Mouse (Mus musculus): ENCODE data around the gene Qars.

The Qars gene

DNA sequence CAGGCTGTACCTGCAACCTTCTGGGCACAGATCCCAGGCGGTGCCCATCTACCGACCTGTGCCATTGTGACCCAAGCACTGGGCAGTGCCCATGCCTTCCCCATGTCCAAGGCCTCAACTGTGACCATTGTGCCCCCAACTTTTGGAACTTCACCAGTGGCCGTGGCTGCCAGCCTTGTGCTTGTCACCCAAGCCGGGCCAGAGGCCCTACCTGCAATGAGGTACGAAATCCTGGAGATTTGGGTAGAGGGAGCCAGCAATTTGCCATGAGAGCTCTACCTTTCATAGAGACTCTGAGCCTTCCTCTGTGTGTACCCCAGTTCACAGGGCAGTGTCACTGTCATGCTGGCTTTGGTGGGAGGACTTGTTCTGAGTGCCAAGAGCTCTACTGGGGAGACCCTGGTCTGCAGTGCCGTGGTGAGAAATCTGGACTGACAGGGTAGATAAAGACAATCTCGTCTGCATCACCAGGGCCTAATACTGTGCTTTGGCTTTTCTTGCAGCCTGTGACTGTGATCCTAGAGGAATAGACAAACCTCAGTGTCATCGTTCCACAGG, 20.5 kb upstream of the Qars start:
- in situ Hi-C loops (cut with MseI, MboI), result no loop called here

DNA sequence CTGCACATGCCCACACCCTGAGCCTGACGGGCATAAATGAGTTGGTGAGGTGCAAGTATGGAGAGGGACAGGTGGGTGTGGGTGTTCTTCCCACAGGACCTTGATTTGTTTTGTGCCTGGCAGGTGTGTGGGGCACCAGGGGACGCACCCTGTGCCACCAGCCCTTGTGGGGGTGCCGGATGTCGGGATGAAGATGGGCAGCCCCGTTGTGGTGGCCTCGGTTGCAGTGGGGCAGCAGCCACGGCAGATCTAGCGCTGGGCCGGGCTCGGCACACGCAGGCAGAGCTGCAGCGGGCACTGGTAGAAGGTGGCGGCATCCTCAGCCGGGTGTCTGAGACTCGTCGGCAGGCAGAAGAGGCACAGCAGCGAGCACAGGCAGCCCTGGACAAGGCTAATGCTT, 19.1 kb upstream of the Qars start:
- in situ Hi-C loops (cut with MseI, MboI), result no loop called here

DNA sequence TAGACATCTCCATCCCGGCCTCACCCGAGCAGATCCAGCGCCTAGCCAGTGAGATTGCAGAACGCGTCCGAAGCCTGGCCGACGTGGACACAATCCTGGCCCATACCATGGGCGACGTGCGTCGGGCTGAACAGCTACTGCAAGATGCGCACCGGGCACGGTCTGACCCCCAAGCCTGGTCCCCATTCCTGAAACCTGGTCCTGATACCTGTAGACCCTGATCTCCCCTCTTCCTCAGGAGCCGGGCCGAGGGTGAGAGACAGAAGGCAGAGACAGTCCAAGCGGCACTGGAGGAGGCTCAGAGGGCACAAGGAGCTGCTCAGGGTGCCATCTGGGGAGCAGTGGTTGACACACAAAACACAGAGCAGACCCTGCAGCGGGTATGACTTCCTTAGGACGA, 18.3 kb upstream of the Qars start:
- in situ Hi-C loops (cut with MseI, MboI), result no loop called here

DNA sequence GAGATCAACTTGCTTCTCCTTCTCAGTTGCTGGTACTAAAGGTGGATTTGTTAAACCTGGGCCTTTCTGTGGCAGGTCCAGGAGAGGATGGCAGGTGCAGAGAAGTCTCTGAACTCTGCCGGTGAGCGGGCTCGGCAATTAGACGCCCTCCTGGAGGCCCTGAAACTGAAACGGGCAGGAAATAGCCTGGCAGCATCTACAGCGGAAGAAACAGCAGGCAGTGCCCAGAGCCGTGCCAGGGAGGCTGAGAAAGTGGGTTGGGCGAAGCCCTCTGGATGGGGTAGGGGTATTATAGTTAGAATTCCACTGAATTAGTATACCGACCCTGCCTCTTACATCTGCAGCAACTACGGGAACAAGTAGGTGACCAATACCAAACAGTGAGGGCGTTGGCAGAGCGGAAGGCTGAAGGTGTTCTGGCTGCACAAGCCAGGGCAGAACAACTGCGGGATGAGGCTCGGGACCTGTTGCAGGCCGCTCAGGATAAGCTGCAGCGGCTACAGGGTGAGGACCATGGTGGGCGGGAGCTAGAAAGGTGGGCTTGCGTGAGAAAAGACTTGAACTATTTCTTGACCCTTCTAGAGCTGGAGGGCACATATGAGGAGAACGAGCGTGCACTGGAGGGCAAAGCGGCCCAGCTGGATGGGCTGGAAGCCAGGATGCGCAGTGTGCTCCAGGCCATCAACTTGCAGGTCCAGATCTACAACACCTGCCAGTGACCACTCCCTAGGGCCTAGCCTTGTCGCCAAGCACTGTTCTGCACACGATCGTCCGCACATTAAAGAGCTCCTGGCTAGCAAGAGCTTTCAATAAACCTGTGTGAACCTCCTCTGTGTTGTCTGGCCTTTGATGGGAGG, 17.6 kb upstream of the Qars start:
- in situ Hi-C loops (cut with MseI, MboI), result no loop called here

DNA sequence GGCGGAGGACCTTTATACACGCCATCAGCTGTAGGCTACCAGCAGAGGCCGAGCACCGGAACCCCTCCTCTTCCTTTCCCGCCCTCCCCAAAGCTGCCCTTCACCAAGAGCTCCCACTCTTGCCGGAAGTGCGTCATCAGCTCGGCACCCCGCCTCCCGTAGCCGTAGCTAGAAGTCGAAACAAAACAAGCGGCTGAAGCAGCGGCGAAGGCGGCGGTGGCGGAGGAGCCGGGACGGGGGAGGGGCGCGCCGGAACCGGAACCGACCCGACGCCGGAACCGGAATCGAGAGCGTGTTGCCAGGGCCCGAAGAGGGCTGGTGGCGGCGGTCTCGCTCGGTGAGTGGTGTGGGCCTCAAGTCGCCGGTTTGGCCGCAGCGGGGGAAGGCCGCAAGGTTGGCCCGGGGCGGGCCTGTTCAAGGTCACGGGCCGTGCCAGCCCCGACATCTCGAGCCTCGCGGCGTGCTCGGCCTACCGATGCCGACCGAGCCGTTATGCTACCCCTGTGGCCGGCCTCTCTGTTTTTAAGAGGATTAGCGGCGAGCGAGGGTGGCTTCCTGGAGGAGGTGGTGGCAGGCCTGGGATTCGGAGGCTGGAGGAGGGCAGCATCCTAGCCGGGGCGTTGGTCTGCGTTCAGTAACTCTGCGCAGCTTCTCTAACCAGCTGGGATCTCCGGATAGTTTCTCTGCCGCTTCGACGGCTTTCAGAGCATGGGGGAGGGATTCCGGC, 16.8 kb upstream of the Qars start, which contains the start of gene Usp19:
Usp19 (plus strand) TSS at position 44 of the 727 bp plus-strand sequence.
- in situ Hi-C loops (cut with MseI, MboI), result no loop called here

DNA sequence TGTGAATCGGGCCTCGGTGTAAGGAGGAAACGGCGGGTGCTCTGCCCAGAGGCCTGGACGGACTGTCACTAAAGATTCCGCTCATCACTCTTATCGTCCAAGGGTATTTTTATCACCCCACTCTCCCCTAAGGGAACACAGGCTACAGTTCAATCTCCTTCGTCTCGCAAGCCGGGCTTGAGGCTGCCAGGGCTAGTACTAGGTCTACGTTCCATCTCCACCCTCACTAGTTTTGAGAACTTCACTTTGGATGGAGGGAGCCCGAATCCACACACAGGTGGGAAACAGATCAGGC, 16.3 kb upstream of the Qars start:
- in situ Hi-C loops (cut with MseI, MboI), result no loop called here

DNA sequence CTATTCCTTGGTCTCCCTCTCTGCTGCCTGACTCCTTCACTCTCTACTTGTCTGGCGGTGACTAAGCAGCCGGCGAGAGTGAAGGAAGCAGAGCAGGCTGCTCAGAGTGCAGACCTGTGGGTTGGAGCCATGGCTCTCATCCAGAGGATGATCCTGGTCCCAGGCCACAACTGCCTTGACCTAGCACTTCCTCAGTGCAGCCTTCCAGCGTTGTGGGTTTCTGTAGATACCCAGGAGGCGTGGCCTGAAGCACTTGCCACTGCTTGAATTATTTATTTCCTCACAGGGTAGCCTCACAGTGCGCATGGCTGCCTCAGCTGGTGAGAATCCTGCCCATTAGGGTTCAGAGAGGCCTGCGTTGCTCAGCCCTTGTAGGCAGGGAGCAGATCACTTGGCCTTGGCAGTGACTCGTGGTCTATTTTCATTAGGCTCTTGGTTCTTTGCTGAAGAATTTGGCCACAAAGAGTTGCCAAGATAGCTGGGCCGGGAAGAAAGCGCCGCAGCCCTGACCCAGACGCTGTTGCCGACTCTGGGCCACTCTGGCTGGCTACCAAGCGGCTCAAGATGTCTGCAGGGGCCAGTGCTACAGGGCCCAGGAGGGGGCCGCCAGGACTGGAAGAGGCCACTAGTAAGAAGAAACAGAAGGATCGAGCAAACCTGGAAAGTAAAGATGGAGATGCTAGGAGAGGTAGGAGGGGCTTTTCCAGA, 15.3 kb upstream of the Qars start:
- in situ Hi-C loops (cut with MseI, MboI), result no loop called here

DNA sequence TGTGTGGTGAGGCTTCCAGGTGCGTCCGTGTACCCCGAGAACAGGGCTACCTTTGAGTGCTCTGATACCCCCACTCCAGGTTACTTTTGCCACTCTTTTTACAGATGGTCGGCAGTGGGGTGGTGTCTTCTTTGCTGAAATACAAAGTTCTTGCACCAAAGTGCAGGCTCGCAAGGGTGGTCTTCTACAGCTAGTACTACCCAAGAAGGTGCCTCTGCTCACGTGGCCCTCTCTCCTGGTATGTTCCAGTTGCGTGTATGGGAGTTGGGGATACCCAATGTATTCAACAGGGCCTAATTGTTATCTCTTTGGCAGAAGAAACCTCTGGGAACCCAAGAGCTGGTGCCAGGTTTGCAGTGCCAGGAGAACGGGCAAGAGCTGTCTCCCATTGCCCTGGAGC, 14.3 kb upstream of the Qars start:
- in situ Hi-C loops (cut with MseI, MboI), result no loop called here

DNA sequence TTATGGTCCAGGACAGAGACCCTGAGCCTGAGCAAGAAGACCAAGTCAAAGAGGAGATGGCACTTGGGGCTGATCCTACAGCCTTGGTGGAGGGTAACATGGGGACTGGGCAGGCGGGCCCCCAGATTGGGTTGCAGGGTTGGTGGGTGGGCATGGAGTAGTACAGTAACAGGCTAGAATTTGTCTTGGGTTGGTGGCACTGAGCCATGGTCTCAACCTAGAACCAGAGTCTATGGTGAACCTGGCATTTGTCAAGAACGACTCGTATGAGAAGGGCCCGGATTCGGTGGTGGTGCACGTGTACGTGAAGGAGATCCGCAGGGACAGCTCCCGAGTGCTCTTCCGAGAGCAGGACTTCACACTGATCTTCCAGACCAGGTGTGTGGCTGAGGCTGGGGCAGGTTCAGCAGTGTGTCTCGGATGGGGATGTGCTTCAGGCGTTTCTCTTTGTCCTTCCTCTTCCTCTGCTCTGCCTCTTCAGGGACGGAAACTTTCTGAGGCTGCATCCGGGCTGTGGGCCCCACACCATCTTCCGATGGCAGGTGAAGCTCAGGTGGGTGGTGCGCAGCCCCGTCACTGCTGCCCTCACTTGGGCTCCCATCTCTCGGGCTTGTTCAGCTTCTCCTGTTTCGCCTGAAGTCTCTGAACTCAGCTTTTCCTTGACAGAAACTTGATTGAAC, 13.2 kb upstream of the Qars start:
- in situ Hi-C loops (cut with MseI, MboI), result no loop called here

DNA sequence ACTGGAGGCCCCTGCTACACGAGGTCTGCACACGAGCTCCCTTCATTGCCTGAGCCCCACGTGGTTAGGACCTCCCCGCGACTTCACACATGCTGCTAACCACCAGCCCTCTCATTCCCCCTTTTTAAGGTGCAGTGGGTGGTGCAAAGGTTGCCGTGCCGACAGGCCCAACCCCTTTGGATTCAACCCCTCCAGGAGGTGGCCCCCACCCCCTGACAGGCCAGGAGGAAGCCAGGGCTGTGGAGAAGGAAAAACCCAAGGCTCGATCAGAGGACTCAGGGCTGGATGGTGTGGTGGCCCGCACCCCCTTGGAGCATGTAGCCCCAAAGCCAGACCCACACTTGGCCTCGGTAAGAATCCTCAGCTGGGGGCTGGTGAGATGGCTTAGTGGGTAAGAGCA, 12.6 kb upstream of the Qars start:
- in situ Hi-C loops (cut with MseI, MboI), result no loop called here

DNA sequence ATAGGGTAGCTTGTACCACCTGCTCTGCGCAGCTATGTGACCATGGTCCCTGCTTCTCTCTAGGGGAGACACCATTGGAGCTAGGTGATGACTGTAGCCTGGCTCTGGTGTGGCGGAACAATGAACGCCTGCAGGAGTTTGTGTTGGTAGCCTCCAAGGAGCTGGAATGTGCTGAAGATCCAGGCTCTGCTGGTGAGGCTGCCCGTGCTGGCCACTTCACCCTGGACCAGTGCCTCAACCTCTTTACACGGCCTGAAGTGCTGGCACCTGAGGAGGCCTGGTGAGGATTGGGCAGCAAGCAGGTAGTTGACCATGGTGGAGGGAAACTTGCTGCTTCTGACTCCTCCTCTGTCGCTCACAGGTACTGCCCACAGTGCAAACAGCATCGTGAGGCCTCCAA, 8.3 kb upstream of the Qars start:
- in situ Hi-C loops (cut with MseI, MboI), result no loop called here

DNA sequence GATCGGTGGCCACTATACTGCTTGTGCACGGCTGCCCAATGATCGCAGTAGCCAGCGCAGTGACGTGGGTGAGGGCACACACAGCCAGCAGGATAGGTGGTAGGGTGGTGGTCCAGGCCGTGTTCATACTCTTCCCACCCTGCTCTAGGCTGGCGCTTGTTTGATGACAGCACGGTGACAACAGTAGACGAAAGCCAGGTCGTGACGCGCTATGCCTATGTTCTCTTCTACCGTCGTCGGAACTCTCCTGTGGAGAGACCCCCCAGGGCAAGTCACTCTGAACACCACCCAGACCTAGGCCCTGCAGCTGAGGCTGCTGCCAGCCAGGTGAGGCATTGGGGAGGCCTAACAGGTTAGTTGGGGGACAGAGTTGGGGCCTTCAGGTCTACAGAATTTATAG, 7.6 kb upstream of the Qars start:
- in situ Hi-C loops (cut with MseI, MboI), result no loop called here

DNA sequence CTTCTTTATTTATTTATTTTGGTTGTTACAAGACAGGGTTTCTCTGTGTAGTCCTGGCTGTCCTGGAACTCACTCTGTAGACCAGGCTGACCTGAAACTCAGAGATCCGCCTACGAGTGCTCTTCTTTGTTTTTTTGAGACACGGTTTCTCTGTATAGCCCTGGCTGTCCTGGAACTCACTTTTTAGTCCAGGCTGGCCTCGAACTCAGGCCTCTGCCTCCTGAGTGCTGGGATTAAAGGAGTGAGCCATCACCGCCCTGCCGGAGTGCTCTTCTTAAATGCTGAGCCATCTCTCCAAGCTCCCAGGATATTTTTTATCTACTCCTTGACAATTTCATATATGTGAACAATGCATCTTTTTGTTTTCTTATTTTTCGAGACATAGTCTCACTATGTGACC, 605 bp upstream of the Qars start:
- in situ Hi-C loops (cut with MseI, MboI), result no loop called here

DNA sequence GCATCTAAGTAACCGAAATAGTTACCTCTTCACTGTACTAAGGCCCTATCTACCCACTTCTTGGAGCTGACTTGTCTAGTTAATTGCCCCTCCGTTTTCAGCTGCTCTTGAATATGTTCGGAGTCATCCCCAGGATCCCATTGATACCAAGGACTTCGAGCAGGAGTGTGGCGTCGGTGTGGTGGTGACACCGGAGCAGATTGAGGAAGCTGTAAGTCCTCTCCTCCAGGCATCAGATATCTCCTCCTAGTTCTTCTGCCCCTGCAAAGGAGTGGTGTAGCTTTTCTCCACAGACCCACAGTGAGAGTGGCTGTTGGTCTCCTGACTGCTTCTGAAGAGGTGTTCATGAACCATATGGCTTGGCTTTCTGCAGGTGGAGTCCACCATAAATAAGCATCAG, 1.3 kb downstream of the Qars start:
- in situ Hi-C loops (cut with MseI, MboI), result no loop called here

DNA sequence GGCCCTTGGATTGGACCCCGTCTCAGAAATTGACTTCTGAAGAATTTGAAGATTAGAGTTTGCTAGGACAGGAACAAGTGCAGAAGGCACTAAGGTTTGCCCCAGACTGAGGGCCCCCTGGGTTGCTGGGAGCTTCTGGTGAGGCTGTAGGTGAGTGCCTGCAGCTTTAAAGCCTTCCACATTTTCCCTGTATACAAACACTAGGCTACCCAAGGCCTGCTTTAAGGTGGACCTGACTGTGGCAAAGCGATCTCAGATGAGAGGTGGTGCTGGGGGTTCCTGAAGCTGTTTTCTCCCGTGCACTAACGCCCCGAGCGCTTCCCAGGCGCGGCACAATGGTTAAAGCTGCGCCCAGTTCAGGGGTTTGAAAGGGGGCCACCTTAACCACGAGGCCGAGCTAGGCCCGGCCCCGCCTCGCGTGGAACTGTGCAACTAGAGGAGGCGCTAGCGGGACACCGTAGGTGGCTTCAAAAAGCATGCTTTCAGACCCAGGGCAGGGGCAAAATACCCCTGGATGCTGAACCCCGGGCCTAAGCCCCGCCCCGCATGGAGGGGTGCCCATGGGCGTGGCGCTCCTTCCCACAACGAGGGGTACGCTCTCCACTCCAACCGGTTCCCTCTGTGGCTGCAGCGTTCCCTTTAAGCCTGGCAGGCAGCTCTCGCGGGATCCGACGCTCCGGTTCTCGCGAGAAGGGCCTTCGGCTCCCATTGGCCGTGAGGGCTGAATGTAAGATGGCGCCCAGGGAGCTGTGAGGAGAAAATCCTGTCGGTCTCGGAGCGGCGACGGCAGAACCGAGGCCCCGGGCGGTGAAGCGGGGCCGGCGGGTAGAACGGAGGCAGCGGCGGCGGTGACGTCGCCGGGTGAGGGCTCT, 9.1 kb downstream of the Qars start, which contains the start of gene Qrich1:
Qrich1 (plus strand) TSS at position 427 of the 872 bp plus-strand sequence.
- in situ Hi-C loops (cut with MseI, MboI), result no loop called here

DNA sequence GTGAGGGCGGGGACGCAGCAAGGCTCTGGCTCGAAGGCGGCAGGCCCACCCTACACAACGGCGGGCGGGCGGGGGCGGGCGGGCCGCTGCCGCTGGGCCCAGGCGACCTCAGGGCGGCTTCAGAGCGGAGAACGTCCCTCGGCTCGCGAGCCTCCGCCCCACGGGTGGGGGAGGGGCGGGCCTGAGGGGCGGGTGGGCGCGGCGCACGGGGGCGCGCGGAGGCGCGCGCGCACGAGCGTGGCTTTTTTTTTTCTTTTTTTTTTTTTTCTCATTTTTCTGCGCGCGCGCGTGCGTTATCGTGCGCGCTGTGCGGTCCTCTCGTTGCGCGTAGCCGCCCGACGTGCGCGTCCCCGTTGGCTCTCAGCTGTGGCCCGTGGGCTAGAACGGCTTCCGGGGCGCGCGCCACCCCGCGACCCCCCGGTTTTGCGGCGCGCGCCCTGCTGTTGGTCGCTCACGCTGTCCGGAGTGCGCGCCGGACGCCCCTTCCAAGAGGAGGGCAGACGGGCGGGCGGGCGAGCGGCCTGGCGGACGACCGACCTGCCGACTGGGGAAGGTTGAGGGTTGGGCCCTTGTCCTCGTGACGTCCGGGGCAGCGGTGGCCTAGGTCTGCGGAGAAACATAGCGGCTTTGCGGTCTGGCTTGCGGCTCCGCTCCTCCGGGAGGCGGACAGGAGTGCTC, 9.9 kb downstream of the Qars start:
- in situ Hi-C loops (cut with MseI, MboI), result no loop called here

DNA sequence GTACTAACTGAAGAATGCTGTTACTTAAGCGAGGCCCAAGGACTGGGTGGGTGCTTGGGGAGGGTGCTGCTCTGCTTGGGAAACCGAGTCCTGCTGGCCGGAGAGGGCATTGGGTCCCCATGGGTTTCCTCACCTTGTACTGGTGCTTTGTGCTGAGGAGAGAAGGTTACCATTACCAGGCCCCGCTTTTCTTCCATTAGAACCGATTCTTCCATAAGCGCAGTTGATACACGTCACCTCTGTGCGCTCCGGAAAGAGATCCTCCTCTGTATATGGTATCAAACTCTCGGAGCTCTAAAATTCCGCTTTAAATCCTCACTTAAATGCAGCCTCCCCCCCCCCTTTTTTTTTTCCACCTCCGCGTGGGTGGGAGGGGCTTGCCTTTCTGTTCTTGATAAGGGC, 10.4 kb downstream of the Qars start:
- in situ Hi-C loops (cut with MseI, MboI), result no loop called here

DNA sequence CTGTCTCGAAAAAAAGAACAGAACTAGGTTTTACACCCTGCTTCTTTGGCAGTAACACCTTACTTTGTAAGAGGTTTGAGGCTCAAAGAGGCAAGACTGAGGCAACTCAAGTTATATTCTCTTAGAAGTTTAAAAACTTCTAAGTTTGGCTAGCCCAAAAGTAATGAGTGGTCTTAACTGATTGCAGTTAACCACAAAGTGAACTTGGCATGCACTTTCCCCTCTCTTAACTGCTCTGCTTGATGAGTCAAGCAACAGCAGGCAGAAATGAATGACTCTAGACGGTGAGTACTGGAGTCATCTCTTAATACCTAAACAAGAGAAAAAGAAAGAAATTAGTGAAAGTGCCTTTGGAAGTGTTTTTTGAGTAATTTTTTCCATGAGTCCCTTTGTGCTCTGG, 14.1 kb downstream of the Qars start:
- in situ Hi-C loops (cut with MseI, MboI), result no loop called here

DNA sequence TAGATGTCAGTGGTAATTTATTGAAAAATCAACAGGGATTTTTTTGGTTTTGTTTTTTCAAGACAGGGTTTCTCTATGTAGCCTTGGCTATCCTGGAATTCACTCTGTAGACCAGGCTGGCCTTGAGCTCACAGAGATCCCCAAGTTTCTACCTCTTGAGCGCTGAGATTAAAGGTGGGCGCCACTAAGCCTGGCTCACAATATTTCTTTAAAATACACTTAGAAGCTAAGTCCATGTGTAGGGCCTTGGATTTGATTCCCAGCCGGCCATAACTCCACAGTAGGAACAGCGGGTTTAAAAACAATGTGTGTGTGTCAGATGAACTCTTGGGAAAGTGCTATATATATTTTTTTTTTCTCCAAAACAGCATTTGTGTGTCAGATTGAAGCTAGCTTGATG, 15.8 kb downstream of the Qars start:
- in situ Hi-C loops (cut with MseI, MboI), result no loop called here

DNA sequence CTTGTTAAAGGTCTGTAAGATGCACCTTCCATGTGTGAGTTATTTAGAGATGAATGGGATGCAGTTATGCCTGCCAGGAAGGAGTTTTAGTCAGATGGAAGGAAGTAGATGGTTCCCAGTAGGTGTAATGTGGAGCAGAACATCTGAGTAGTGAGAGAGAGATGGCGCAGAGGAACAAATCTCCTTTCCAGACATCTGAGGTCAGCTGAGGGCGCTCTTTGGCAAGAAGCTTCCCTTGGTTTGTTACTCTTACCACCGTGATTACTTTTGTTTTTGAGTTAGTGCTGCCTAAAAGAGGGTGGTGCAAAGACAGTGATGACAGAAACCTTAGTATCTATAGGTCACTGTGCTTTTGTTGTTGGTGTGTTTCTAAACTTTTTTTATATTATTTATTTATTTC, 17.9 kb downstream of the Qars start:
- in situ Hi-C loops (cut with MseI, MboI), result no loop called here
